ENCODE assay signal across 23 mouse cellular contexts in genomic region chr15:77107169-77107908, GRCm38 (mm10). TPM values are rescaled to one million over a fixed set of nuclear protein-coding genes. Genes with fewer than 3 reads are reported as not detected.
DNase-seq lines count a peak whose midpoint lies in the region; ATAC-seq and TF ChIP-seq lines count a peak whose summit lies in the region.
"Had no signal": no experiment of that assay in that cellular context is flagged by ENCODE, and none has a peak within 500 bp of the region (broad histone marks: within the 10 kb centered on the region; RNA-seq: fewer than 3 reads in every experiment).

No protein-coding gene starts in this region.

- H3K36me3 ChIP-seq in heart, embryonic 13.5 days, result peaks cover 70% of the 10 kb centered on the region
- peaks cover 7% of the 10 kb centered on the region for H3K36me3 ChIP-seq in heart, embryonic 15.5 days
- peaks cover 92% of the 10 kb centered on the region for H3K36me3 ChIP-seq in myocyte (ENCODE audit: control insufficient read depth, insufficient read depth)

- peak overlapping the region; percentile 67 for H3K27ac ChIP-seq in heart, embryonic 13.5 days (replicated peaks)
- H3K27ac ChIP-seq in heart, embryonic 15.5 days, result peak overlapping the region; percentile 69
- H3K27ac ChIP-seq: embryonic facial prominence, embryonic 10.5 days; forebrain, embryonic 12.5 days; hindbrain, embryonic 15.5 days; kidney, postnatal 0 days; layer of hippocampus, adult 2 months; neural tube, embryonic 12.5 days had no signal

- no peak overlapping the region for H3K4me2 ChIP-seq in heart, embryonic 13.5 days
- H3K4me2 ChIP-seq in heart, embryonic 15.5 days, result no peak overlapping the region
- H3K4me2 ChIP-seq in myocyte (ENCODE audit: low read depth), result no peak overlapping the region
- H3K4me2 ChIP-seq: forebrain, embryonic 12.5 days; hindbrain, embryonic 15.5 days; neural tube, embryonic 12.5 days had no signal

- H3K27me3 ChIP-seq in heart, embryonic 13.5 days (replicated peaks), result no peaks in the 10 kb centered on the region
- no peaks in the 10 kb centered on the region for H3K27me3 ChIP-seq in heart, embryonic 15.5 days
- no peaks in the 10 kb centered on the region for H3K27me3 ChIP-seq in myocyte (ENCODE audit: control insufficient read depth, insufficient read depth, insufficient read length)
- H3K27me3 ChIP-seq: forebrain, embryonic 12.5 days; hindbrain, embryonic 15.5 days; neural tube, embryonic 12.5 days had no signal

- H3K4me3 ChIP-seq in heart, embryonic 13.5 days, result no peak overlapping the region
- no peak overlapping the region for H3K4me3 ChIP-seq in heart, embryonic 15.5 days
- H3K4me3 ChIP-seq in myocyte, result no peak overlapping the region
- H3K4me3 ChIP-seq: embryonic facial prominence, embryonic 10.5 days; forebrain, embryonic 12.5 days; hindbrain, embryonic 15.5 days; layer of hippocampus, adult 2 months; neural tube, embryonic 12.5 days had no signal

- H3K9ac ChIP-seq in heart, embryonic 13.5 days, result peak overlapping the region; percentile 16; the same call in 1 of the 2 replicates
- no peak overlapping the region for H3K9ac ChIP-seq in heart, embryonic 15.5 days
- H3K9ac ChIP-seq: forebrain, embryonic 12.5 days; hindbrain, embryonic 15.5 days; neural tube, embryonic 12.5 days had no signal

- peaks cover 83% of the 10 kb centered on the region for H3K79me2 ChIP-seq in myocyte (ENCODE audit: control insufficient read depth, insufficient read depth)

- ATAC-seq in heart, embryonic 13.5 days (ENCODE audit: extremely low read depth, insufficient number of reproducible peaks, low FRiP score, low TSS enrichment), result no peak
- ATAC-seq in heart, embryonic 15.5 days (replicated peaks; ENCODE audit: insufficient number of reproducible peaks, insufficient read depth, low FRiP score, low read depth), result no peak

- peak; percentile 49 for DNase-seq in cerebellum, adult 9-10 months
- DNase-seq in cerebellum, adult 11 months, result no peak
- no peak for DNase-seq in heart, adult 8-10 months (ENCODE audit: low spot score)
- DNase-seq in embryo, embryonic 10 days (ENCODE audit: low spot score), result no peak
- DNase-seq in left cerebral cortex, adult 9 months (ENCODE audit: low spot score in 2 of 2), result no peak
- DNase-seq: adrenal gland, postnatal 14 days; gastrocnemius, postnatal 10 days; kidney, adult 18-20 months; left cerebral cortex, postnatal 4 days; thymus, postnatal 14 days had no signal

- no peaks in the 10 kb centered on the region for H3K9me3 ChIP-seq in heart, embryonic 13.5 days
- no peaks in the 10 kb centered on the region for H3K9me3 ChIP-seq in heart, embryonic 15.5 days (replicated peaks)
- H3K9me3 ChIP-seq: embryonic facial prominence, embryonic 10.5 days; forebrain, embryonic 12.5 days; hindbrain, embryonic 15.5 days; neural tube, embryonic 12.5 days had no signal

- no peak overlapping the region for H3ac ChIP-seq in myocyte (ENCODE audit: control insufficient read depth, insufficient read length)

- WGBS in heart, embryonic 13.5 days, result 56% methylated on average over 10 of the region's 10 CpGs
- WGBS in heart, embryonic 15.5 days, result 58% methylated on average over 10 of the region's 10 CpGs

- H3K4me1 ChIP-seq in heart, embryonic 13.5 days, result peaks cover 36% of the 10 kb centered on the region
- H3K4me1 ChIP-seq in heart, embryonic 15.5 days (replicated peaks), result peaks cover 17% of the 10 kb centered on the region
- H3K4me1 ChIP-seq: neural tube, embryonic 12.5 days had no signal

- no peak for TF ChIP-seq POLR2A in myocyte (IDR thresholded peaks at IDR 0.05; ENCODE audit: insufficient read length, low read depth)

TF ChIP-seq in myocyte, 11 proteins besides CTCF, POLR2A, EP300 and RAD21:
- TF ChIP-seq POLR2AphosphoS2 (IDR thresholded peaks at IDR 0.05; ENCODE audit: insufficient read length, low read depth) (peak; percentile 60), MAX (IDR thresholded peaks at IDR 0.05; ENCODE audit: low read depth) (no peak)

RNA-seq across cellular contexts. Expression of gene Mb, which starts 56.9 kb away (rescaled TPM):
- polyA plus RNA-seq in heart, embryonic 13.5 days (2015; fragmentation: Nextera tagmentation; extraction: Ambion mirVana), result 519 and 566 TPM in 2 replicates
- total RNA-seq in heart, adult 8-10 months (2022), result over 10,000 TPM; 20,391 to 21,800 (median 21,272) TPM
- 776 and 844 TPM in 2 replicates for polyA plus RNA-seq in heart, embryonic 15.5 days (2015; fragmentation: Nextera tagmentation; extraction: Ambion mirVana)
- polyA plus RNA-seq in myocyte (2012; fragmentation: generic; extraction: Trizol), result 1,055 TPM
- total RNA-seq: CH12.LX; left cerebral cortex, postnatal 4 days; megakaryocyte-erythroid progenitor cell, adult 5-6 weeks; MEL had no signal
- polyA plus RNA-seq: forebrain, embryonic 12.5 days; liver, adult 2 months had no signal
